Mouse (Mus musculus): ENCODE measurements around the gene Armc8. TPM values are rescaled to one million over a fixed set of nuclear protein-coding genes. Genes with fewer than 3 reads are reported as not detected.
A peak's percentile ranks its signal among the peaks of the same experiment; 100 is the strongest.

Armc8 gene
- polyA plus RNA-seq, 3 experiments from 2014 or later: 23.7 to 33.3 (median 28.2) TPM

DNA sequence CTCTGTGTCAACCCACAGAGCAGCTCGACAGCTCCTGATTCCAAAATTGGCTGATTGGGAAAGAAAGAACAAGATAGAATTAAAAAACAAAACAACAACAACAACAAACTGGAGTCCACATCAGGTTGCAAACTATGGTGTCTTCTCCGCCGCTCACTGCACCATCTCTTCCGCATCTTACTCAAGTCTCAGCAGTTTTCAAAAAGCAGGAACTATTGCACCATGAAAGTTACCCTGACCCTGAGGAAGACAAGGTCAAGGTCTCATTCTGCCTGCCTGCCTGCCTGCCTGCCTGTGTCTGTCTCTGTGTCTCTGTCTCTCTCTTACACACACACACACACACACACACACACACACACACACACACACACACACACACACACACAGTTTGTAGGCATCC, 69.4 kb downstream of the Armc8 start:
- ATAC-seq: no peak

DNA sequence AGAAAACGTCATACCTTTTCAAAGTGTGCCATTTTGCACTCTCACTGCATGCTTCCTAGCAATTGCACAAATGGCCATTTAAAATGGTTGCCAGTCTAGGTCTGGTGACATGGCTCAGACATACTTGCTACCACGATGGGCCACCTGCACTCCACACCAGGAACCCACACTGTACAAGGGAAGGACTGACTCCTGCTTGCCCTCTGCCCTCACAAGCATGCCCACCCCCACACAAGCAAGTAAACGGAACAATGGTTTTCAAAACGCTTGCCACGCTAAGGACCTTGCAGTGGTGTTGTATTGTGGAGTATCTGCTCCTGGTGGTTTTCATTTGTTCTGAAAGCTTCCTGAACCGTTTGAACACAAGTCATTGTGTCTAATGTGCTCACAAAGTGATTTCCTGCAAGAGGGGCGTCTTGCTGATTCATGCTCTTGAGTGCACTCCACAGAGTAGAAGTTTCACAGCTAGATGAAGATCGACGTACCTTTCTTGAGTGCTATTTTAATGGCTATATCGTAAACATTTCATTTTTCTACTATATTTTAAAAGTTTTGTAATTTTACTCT, 76.0 kb downstream of the Armc8 start:
- no peak for ATAC-seq

DNA sequence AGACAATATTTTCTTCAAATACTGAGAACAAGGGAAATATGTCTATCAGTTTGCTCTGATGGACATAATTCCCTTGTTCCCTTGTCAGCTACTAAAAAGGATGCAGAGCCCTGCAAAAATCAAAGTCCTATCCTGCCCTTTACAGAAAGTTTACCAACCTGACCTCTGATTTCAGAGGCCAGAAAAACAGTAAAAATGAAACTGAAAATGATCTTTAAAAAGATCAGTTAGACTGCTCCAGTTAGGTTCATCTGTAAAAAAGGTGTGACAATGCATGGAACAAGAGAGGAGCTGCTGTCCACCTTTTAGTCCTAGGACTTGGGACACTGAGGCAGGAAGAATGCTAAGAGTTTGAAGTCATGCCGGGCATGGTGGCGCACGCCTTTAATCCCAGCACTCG, 77.6 kb downstream of the Armc8 start:
- ATAC-seq: no peak

DNA sequence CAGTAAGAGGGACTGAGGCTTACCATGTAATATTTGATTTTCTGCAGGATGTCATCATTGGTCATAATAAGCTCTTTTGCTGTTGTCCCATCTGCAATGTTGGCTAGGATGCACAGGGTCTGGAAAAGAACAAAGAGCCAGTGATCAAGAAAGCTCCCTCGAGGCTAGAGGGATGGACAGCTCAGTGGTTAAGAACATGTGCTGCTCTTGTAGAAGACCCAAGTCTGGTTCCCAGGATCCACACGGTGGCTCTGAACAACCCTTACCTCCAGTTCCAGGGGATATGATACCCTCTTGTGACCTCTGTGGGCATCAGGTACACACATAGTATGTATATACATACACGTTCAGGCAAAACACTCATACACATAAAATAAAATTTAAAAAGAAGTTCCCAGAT, 80.9 kb downstream of the Armc8 start:
- ATAC-seq: no peak

DNA sequence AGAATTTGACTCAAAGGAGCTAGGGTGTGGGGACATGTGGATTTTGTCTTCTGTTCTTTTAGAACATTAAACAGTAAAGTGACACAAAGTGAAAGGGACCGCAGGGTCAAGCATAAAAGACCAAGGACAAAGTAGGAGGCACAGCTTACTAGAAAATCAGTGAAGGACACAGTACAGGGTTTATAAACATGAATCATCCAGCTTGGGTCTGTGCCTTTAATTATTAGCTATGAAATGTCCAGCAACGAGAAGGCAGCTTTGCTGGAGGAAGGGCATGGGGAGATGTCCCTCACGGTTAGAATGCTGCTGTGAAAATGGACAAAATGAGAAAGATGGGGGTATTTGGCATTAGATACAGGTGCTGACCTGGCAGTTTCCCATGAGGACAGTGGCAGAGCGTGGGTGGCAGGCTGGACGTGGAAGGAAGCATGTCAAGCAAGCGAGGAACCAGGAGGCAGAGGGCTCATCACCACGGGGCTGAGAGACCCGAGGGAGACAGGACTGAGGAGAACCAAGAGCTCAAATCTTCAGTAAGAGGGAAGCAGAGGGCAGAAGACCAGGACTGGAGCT, 81.5 kb downstream of the Armc8 start:
- no peak for ATAC-seq

DNA sequence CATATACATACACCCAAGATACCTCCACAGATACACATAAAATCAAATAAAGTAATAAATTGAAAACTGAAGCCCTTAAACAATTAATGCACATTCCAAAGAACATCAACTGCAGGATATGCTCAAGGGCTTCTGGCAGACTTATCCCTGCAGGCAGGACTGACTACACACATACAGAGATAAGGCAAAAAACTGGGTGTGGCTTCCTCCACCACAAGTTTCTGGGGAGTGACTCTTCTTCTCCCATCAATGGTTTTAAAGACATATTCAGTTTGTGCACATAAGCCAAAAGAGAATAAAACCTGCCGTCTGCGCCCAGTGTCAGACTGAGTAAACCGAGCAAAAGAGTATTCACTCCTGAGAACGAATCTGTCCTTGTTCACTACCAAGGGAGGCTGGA, 83.6 kb downstream of the Armc8 start:
- ATAC-seq: no peak

DNA sequence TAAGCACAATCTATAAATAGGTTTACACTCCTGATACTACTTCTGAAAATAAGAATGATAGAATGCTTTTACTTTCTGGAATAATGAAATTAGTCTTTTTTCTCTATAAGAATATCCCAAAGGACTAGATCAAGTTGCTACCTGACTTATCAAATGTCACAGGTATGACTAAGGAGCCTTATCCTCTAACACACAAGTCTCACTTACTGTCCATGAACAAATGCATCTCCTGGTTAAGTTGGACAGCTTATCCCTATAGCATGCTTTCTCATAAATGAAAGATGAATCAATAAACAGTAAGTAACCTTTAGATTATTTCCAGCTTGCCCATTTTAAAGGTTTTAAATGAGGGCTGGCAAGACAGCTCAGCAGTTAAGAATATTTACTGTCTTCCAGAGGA, 84.1 kb downstream of the Armc8 start:
- ATAC-seq: no peak

DNA sequence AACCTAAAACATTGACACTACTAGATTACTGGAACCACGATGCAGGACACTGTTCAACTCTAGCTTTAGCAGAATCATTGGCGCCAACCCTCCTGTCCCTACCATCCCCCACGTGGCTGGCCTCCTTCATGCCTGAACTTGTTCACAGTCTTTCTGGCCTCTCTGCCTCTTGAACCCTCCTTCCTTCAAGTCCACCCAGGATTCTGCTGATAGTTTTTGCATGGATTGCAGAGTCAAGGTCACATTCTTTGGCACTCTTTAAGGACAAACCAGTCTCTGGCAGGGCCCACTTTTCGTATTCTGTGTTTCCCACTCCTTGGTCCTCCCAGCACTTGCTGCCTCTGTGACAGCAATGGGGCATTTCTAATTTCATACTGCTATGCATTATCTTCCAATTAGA, 85.5 kb downstream of the Armc8 start:
- no peak for ATAC-seq

DNA sequence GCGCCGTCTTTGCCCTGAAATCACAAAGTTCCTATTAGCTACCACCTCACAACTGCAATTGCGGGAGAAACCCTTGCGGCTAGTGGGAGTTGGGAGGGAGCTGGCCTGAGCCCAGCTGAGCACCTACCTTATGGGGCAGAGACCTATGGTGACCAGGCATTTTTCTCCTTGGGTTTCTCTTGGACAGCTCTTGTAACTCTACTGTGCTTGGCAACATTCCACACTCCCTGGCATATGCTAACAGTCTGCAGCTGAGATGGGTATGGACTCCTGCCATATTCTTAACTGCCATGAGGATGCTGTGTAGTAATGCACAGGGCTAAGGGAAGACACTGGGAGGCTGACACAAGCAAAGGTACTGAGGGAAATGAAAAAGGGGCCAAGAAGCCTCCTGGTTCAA, 87.9 kb downstream of the Armc8 start:
- no peak for ATAC-seq

DNA sequence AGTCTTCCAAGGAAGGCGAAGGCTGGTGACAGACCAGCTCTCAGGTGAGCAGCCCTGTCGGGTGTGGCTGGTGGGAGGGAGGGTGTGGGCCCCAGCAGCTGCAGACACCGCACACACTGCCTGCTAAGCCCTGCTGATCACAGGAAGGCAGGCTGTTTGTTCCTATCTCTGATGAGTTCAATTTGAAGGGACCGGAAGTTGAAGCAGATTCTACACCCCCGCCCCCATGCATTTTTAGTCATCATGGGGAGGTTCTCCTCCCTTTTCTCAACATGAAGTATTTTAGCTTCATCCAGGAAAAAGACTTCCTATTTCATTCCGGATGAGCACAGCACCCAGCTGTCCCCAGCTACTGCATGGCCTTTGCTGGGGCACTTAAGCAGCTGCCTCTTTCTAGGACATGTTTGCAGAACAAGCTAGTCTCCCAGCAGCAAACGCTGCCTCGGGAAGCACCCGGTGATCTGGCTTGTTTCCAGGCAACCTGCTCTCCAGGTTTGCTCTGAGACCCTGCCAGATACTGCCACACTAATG, 89.5 kb downstream of the Armc8 start:
- peak; percentile 84 for ATAC-seq

DNA sequence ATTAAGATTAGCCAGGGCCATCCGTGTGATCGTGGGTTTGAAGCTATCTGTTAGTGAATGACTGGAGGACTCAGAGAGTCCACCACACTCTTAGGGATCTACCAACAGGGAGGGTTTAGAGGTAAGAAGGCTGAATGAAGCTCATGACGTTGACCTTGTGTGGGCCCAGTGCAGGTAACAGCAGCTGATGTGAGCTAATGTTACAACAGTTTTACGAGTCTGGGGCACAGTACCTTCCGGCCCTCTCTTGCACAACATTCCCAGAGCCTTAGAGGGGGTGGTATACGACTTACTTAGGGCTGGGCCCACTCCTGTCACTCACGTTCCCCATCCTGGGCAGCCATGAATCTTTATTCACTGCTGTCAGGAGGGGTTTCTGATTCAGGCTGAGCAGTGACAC, 97.4 kb downstream of the Armc8 start:
- ATAC-seq: no peak

DNA sequence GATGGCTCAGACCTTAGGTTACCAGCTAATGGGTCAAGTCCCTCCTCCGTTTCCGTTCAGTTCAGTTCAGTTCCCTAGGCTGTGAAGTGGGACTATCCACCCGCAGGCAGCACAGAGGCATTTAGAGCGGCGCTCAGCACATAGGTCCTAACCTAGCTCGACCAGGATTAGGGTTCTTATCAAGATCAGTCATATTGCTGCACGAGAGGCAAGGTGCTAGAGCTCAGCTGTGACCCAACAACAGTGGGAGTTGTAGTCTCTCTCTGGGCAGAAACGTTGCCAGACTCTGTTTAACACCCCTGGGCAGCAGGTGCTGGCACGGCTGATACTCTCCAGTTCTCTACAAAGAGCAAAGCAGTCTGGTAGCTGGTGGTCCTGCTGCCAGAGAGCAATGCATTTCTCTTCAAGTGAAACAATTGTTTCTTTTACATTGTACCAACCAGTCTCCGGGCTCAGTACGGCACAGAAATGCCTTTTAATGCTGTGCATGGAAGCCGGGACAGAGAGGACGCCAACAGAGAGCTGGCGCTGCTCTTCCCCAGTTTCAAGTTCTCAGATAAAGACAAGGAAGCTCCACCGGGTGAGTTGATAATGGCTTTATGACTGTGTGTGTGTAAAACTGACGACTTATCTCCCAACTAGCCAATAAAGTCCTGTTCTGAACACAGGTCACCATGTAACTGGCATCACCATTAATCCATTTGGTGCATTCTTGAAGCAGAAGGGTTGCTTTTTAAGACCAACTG, 98.2 kb downstream of the Armc8 start:
- ATAC-seq: no peak

DNA sequence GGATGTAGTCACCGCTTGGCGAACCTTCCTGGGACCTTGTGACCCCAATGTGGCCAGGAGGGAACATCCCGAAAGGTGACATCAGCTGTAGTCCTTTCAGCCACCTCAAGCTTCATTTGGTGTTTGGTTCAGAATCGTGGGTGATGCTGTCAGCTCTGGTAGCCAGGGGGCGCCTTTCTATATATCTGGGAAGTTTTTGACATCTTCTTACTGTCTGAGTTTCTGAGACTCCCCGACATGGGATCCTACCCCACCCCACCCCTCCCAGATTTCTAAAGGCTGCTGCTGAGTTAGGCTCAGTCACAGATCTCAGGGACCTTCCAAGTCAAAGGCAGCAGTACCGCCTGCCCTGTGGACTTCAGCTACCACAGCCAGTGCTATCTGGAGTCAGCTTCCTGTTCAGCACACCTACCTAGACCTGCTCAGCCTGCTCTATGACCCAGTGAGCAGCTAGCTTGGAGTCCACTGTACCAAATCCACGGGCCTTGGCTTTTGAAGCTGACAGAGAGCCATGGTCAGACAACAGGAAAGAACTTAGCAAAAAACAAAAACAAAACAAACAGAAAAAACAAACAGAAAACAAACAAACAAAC, 98.9 kb downstream of the Armc8 start:
- ATAC-seq: no peak

DNA sequence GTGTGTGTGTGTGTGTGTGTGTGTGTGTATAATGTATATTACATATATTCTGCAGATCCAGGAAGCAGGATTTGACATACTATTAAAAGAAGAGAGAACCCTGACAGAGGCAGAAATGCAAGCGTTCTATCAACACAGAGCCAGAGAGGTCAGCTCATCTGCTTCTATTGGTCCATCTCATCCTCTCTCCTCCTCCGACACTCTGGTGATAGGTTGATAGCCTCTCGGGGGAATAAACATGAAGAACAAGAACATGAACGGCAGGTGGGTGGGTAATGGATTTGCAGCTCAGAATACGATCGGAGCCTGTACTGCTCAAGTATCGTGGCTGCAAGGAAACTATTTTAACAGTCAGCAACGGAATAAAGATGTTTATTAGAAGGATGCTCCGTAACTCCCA, 100.1 kb downstream of the Armc8 start:
- no peak for ATAC-seq

DNA sequence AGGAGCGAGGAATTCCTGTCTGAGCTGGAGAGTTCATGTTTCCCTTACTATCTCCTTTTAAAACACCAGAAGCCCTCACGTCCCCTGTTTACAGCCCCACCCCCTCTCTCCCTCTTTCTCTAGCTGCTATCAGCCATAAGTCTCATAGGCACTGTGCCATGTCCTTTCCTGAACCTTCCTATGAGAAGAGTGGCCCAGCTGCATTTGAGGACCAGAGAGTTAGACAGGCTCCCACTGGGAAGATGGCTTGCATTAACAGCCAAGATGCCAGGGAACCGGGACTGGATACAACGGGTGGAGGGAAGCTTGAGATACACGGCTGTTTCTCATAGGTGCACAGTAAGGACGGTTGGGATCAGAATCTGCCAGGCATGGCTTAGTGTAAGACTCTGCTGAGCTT, 103.8 kb downstream of the Armc8 start:
- no peak for ATAC-seq

DNA sequence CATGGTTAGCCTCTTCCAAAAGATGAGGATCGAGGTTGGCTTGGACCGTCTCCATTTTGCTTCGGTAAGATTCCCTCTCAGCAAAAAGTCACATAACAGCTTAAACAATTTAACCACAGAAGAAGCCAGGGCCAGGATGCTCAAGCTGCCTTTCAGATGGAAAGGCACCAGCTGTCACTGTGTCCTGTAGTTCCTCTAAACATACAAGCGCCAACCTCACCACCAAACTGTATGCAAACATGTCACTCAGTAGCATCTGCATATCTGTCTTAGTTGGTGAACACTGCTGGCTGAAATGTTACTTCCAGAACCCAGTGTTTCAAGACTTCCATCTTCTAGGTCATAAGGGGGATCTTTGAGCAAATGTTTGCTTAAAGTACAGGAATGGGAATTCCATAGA, 109.0 kb downstream of the Armc8 start:
- ATAC-seq: no peak

DNA sequence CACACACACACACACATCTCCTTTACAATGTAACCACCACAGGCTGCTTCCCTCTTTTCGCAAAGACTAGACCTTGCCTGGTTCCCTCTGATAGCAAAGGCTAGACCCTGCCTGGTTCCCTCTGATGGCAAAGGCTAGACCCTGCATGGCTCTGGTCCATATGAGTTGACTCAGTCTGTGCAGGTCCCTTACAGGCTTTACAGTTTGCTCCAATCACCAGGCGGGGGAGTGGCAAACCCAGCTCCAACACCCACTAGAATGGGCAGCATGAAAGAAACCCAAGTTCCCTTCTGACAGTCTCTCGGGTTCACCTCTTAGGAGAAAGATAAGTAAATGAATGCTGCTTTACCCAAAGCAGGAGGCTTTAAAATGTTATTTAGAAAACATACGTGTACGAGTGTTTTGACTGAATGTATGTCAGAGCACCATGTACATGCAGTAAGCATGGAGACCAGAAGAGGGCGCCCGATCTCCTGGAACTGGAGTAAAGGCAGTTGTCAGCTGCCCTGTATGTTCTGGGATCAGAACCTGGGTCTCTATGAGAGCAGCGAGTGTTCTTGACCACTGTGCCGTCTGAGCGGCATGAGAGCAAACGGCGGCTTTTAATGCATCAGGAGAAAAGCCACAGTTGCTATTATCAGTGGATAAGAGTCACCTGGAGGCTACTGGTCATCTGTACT, 110.0 kb downstream of the Armc8 start:
- no peak for ATAC-seq

DNA sequence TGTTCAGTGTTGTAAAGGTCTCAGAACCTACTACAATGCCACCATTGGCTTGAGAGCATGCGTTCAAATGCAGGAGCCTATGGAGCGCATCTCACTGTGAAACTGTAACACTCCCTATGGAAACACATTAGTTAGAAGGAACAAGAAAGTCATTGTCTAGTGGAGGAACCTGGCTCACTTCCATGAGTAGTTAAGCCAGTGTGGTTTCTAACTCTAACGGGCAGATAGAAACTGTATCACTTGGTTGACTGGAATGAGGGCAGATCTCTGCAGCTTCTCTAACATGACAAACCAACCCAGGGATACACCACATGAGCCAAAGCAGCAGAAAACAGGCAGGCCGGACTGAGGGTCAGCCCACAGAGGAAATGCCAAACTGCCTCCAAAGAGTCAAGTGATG, 114.5 kb downstream of the Armc8 start:
- no peak for ATAC-seq

DNA sequence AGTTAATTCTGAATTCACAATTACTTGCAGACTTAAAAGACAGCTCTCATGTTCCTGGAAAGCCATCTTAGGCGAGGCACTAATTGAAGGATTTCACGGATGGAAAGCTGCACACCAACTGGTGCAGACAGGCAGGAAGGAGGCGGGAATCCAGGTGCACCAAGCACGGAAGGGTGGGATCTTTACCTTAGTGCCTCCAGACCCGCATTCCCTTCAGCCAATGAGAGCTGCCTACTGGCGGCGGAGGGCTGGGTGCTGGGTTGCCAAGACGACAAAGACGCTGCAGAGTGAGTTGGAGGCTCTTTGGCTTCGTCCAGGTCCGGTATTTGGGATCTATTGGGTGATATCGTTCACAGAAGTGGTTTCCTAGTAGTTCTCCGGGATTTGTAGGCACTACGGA, 117.5 kb downstream of the Armc8 start, which contains the start of gene Nme9:
TSS of gene Nme9 (plus strand) at position 315 of the 400 bp plus-strand sequence.
- no peak for ATAC-seq

DNA sequence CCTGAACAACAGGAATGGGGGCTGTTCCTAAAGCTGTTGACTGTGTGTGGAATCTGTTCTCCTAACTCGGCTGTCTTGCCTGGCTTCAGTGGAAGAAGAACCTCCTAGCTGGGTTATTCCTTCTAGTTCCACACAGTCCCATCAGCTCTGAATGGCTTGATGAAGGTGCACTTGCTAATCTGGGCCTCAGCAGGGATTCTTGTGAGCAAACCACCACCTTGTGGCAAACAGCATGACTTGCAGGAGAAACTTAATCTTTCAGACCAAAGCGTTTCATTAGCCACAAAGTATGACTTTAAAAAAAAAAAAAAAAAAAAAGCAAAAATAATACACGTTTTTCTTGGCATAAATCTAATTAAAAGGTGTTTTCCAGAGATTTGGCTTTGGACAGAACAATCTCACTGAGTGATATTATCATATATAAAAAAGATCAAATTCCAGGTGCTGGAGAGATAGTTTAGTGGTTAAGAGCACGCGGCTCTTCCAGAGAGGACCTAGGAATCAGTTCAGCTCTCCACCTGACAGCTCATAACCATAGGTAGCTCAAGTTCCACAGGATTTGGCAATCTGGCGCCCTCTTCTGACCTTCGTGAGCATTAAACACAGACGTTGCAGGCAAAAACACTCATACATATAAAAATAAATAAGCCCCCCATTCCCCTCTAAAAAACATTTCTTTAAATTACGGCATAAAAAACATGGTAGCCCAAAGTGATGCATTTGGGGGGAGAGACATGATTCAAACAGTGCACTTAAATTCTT, 118.6 kb downstream of the Armc8 start:
- ATAC-seq: no peak

DNA sequence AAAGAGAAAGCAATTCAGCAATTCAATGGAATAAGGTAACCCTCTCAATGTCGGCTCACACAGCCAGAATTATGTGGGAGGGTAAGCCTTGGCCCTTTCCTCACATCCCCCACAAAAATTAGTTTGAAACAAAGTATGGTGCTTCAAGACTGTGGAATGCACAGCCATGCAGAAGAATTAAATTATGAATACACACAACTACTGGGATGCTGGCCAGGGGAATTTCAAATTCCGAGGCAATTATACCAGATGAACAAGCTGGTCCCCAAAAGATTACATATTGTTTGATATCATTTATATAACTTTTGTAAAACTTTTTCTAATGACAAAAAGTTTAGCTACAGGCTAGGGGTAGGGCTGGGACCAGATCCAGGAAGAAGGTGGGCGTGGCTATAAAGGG, 121.4 kb downstream of the Armc8 start:
- ATAC-seq: no peak

DNA sequence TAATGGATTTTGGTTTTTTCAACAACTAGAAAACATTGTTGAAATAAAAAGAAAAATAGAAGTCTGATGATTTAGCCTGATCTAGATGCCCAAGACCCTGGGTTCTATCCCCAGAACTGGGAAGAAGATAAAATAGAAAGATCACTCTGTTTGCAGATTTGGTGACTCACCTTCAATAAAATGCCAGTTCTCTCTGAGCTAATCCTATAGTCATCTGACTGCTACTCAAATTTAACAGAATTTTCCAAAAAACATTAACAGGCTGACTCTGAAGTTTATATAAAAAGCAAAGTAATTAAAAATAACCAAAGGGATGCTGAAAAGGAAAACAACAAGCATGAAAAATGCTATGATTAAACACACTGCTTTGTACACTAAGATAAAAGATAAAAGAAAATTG, 122.4 kb downstream of the Armc8 start:
- ATAC-seq: no peak

Measured in inflammation-experienced regulatory T-cells, adult 6 months (primary cell).